Mouse (Mus musculus): ENCODE data around the gene Phf1. TPM values are rescaled to one million over a fixed set of nuclear protein-coding genes. Genes with fewer than 3 reads are reported as not detected.

The Phf1 gene
- 6.6 and 7.1 TPM in 2 replicates for polyA plus RNA-seq (2015; fragmentation: Nextera tagmentation; extraction: Ambion mirVana)

GRCm38 (mm10) chr17:26932839-26933398 is at the start of gene Phf1:
Gene Phf1 (plus strand): TSS chr17:26933052.

DNA sequence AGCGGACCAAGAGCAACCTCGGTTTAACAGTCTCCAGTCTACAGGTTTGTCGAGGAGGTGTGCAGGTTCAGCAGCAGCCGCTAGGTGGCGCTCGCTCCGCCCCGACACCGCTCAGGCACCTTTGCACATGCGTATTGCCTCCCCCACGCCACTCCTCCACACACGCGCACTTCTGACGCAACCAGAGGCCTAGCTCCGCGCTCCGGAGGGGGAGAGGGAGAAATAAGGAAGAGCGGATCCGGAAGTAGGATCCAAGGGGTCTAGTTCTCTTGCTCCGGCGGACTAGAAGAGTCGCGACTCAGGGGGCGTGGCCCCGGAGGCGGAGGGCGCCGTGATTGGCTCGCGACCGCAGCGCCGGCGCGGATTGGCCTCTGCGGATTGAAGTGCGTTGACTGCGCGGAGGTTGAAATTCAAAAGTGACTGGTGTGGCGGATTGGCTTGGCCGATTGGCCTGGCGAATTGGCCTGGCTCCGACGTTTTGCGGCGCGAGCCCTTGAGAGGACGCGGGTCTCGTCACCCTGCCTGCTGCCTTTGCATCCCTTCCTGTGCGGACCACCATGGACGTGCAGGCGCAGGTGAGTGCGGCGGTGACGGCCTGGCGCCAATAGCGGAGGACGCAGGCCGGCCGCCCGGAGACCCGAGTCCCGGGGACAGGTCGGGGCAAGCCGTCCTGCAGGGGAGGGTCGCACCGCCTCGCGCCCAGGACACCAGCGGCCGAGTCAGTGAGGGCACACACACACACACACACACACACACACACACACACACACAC is 16.0 kb upstream of the Phf1 start, which contains the start of gene Kifc5b:
Gene Kifc5b (plus strand): TSS at position 381 of the 772 bp plus-strand sequence.

DNA sequence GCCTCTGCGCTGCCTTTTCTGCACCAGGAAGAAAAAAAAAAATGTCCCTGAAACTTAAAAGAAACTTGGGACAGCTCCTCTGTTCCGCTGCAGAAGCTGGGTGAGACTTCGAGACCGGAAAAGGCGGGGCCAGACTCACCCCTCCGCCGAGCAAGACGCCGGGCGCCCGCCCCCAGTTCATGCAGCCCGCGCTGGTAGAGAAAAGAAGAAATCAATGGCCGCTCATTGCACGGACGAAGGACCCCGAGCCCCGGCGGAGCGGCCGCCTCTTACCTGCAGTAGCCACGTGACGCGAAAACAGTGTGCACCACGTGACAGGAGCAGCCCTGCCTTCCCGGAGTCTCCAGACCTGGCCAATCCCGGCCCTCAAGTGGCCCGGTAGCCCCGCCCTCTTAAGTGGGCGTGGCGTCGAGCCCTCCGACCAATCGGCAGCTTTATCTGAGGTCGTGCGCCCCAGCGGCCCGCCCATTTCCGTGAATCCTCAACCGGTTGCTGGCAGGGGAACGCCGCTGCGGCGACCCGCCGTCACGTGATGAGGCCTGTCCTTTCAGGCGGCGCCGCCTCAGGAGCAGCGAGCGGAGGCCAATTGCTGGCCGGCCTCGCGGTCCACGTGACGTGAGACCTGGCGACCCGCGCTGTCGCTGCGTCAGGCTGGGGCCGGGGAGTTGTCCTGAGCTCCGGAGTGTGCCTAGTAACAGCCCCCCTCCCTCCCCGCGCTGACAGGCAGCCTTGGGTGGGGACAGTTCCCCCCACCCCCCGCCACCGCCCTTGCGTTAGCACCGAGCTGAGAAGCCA is 6.5 kb downstream of the Phf1 start, which contains the start of gene Cuta:
Gene Cuta (minus strand): TSS at position 392 of the 795 bp plus-strand sequence.

GRCm38 (mm10) chr17:26941031-26941789 is 8.4 kb downstream of the Phf1 start, which contains the start of gene Syngap1:
Gene Syngap1 (plus strand): TSS chr17:26941253.

DNA sequence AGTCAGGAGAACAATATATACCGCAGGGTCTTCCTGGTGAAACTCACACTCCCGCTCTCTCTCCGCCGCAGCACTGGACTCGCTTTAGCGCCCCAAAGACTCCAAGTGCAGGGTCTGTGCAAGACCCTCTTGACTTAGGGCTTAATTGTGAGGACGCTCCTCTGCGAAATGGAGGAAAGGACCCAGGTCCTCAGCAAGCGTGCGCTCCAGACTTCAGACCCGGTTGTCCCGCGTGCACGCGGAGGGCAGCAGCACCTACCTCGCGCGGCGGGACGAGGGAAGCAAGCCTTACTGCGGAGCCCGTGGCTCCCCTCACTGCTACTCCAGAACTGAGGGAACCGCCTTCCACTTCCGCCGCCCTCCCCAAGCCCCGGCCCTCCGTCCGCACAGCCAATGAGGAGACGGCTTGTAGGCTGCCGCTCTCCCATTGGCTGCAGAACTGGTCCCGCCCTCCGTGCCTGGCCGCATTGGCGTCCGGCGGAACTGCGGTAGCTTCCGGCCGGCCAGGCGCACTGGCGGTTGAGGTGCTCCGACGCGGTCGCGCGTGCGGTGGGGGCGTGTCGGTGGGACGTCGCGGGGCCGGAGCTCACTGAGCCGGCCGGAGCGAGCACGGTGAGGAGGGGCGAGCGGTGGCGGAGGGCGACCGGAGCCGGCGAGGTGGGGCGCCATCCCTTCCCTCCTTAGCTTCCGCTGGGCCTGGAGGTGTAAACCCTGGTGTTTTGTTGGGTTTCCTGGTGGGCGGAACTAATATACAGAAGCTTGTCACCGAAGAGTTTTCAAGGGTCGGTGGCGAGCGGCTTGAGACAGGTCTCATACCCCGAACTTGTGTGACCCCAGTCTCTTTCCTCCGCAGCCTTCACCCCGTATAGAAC is 40.1 kb downstream of the Phf1 start, which contains the start of gene Zbtb9:
Gene Zbtb9 (plus strand): TSS at position 465 of the 872 bp plus-strand sequence.

Small RNA genes within 50 kb of the gene (microRNA-seq; reads per million reads assigned to microRNA genes)
- gene Gm27775 (not detected), gene Mir3083 (not detected), gene Mir6968 (not detected)

Other genes starting within 250 kb of the Phf1 start
- gene Crebrf, start 217.4 kb upstream of the Phf1 start, polyA plus RNA-seq (2015; fragmentation: Nextera tagmentation; extraction: Ambion mirVana): 7.3 and 7.7 TPM in 2 replicates
- 27.5 and 32.6 TPM in 2 replicates for gene Bnip1, start 152.0 kb upstream of the Phf1 start, polyA plus RNA-seq (2015; fragmentation: Nextera tagmentation; extraction: Ambion mirVana)
- not detected in 2 replicates for gene Nkx2-5, start 88.0 kb upstream of the Phf1 start, polyA plus RNA-seq (2015; fragmentation: Nextera tagmentation; extraction: Ambion mirVana)
- 1.2 and 1.6 TPM in 2 replicates for gene Kifc5b, start 16.0 kb upstream of the Phf1 start, polyA plus RNA-seq (2015; fragmentation: Nextera tagmentation; extraction: Ambion mirVana)
- 125 and 143 TPM in 2 replicates for gene Cuta, start 6.5 kb downstream of the Phf1 start, polyA plus RNA-seq (2015; fragmentation: Nextera tagmentation; extraction: Ambion mirVana)
- 0.66 and 0.96 TPM in 2 replicates for gene Syngap1, start 8.2 kb downstream of the Phf1 start, polyA plus RNA-seq (2015; fragmentation: Nextera tagmentation; extraction: Ambion mirVana)
- 7.7 and 7.8 TPM in 2 replicates for gene Zbtb9, start 40.1 kb downstream of the Phf1 start, polyA plus RNA-seq (2015; fragmentation: Nextera tagmentation; extraction: Ambion mirVana)
- 5.5 and 5.6 TPM in 2 replicates for gene Bak1, start 96.0 kb downstream of the Phf1 start, polyA plus RNA-seq (2015; fragmentation: Nextera tagmentation; extraction: Ambion mirVana)
- gene Itpr3, start 124.3 kb downstream of the Phf1 start, polyA plus RNA-seq (2015; fragmentation: Nextera tagmentation; extraction: Ambion mirVana): 1.9 and 2.1 TPM in 2 replicates
- gene Uqcc2, start 200.9 kb downstream of the Phf1 start, polyA plus RNA-seq (2015; fragmentation: Nextera tagmentation; extraction: Ambion mirVana): 235 and 237 TPM in 2 replicates
- 0.08 TPM in 1 of 2 replicates, not detected in the other for gene Ip6k3, start 234.7 kb downstream of the Phf1 start, polyA plus RNA-seq (2015; fragmentation: Nextera tagmentation; extraction: Ambion mirVana)